Mouse (Mus musculus): ENCODE results near the gene Khk. TPM values are rescaled to one million over a fixed set of nuclear protein-coding genes. Genes with fewer than 3 reads are reported as not detected.

Gene Khk
- total RNA-seq, 2 experiments from 2014 or later, result 27.1 to 30.3 TPM

GRCm38 (mm10) chr5:30909863-30910262 is 11.4 kb upstream of the Khk start:
- intact Hi-C loops (cut with DNase I), result loop anchor here (5.0 kb wide), 1 partner anchor 198 kb away; the partner anchor contains the start of gene Dpysl5
- no peak for DNase-seq

DNA sequence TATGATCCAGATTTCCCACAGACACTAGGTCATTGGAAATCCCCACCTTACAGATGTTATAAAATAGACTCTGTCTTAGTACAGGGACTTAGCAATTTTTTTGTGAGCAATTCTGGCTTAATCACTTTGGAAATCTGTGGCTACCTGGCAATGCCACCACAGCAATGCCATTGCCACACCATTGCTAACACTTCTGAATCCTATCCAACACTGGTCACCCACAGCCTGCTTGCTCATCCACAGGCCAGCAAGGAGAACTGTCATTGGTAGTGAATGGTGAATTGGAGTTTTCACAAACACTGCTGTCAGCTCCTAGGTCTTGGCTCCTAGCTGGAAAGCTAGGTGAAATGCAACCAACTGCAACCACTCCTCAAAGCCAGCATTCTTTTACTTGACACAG is 10.8 kb upstream of the Khk start:
- intact Hi-C loops (cut with DNase I), result no loop called here
- no peak for DNase-seq

DNA sequence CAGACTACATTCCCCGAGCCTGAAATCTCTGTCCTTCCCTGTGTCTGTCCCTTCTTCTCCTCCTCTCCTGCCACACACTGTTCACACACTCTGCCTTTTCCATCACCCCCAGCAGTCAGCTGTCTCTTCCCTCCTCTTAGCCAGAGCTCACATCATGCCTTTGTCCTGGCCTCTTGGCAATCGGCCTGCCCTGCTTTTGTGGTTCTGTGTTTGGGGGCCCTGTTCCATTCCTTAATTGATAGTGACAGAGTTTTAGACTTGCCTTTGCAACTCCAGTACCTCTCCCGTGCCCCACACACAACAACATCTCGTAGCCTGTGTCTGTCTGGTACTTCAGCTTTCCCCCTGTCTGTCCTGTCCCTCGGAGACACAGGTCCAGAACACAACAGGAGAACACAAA is 9.1 kb upstream of the Khk start:
- intact Hi-C loops (cut with DNase I), result no loop called here
- no peak for DNase-seq

GRCm38 (mm10) chr5:30913060-30913841 is 8.0 kb upstream of the Khk start, which contains the start of gene Emilin1:
TSS of gene Emilin1 (plus strand) at chr5:30913402.
- intact Hi-C loops (cut with DNase I), result no loop called here
- peak; percentile 62 to 70 for DNase-seq

DNA sequence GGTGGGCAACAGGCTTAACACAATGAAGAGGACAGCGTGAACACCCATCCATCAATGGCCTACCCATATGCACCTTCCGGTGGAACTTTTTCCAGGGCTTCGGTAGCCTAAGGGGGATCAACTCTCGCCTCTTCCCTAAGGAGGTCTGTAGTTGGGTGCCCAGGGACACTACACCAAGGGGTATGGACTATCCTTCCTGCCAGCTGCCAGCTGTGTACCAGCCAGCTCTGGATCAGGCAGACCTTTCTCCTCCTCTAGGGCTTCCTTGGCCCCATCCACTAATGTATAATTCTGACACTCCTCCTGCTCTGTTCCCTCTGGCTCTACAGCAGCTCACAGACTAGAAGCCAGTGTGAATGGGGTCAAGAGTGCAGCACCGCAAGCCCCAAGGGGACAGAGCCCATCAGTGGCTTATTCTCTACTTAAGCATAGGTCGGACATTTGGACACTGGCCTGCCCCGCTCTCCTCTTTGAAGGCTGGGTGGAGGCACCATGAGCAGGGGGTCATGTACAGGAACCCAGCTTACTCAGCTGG is 7.1 kb upstream of the Khk start:
- DNase-seq, result no peak
- intact Hi-C loops (cut with DNase I), result loop anchor here (2.0 kb wide), 1 partner anchor 107 kb away; no protein-coding TSS in a partner anchor

DNA sequence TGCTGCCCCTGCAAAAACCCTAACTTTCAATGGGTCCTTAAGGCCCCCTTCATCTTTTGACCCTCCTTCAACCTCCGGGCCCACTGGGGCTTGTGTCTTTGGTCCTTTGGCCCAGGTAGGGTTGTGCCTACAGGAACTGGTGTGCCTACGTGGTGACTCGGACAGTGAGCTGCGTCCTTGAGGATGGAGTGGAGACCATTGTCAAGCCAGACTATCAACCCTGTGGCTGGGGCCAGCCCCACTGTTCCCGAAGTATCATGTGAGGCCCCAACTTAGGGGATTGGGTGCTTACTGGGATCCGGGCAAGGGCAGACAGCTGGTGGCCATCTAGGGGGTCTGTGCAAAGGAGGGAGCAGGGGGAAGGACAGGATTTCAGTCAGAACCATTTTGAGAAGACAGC is 6.4 kb upstream of the Khk start:
- no peak for DNase-seq
- intact Hi-C loops (cut with DNase I), result loop anchor here (2.0 kb wide), 1 partner anchor 108 kb away; no protein-coding TSS in a partner anchor

GRCm38 (mm10) chr5:30915456-30915855 is 5.8 kb upstream of the Khk start:
- intact Hi-C loops (cut with DNase I), result loop anchor here (2.0 kb wide), 1 partner anchor 109 kb away; no protein-coding TSS in a partner anchor
- DNase-seq, result no peak

GRCm38 (mm10) chr5:30915974-30916433 is 5.2 kb upstream of the Khk start:
- intact Hi-C loops (cut with DNase I), result loop anchor here (2.0 kb wide), 1 partner anchor 109 kb away; no protein-coding TSS in a partner anchor
- peak; percentile 75 to 86 for DNase-seq

GRCm38 (mm10) chr5:30916841-30917240 is 4.4 kb upstream of the Khk start:
- intact Hi-C loops (cut with DNase I), result no loop called here
- no peak for DNase-seq

GRCm38 (mm10) chr5:30917348-30917747 is 3.9 kb upstream of the Khk start:
- intact Hi-C loops (cut with DNase I), result no loop called here
- no peak for DNase-seq

DNA sequence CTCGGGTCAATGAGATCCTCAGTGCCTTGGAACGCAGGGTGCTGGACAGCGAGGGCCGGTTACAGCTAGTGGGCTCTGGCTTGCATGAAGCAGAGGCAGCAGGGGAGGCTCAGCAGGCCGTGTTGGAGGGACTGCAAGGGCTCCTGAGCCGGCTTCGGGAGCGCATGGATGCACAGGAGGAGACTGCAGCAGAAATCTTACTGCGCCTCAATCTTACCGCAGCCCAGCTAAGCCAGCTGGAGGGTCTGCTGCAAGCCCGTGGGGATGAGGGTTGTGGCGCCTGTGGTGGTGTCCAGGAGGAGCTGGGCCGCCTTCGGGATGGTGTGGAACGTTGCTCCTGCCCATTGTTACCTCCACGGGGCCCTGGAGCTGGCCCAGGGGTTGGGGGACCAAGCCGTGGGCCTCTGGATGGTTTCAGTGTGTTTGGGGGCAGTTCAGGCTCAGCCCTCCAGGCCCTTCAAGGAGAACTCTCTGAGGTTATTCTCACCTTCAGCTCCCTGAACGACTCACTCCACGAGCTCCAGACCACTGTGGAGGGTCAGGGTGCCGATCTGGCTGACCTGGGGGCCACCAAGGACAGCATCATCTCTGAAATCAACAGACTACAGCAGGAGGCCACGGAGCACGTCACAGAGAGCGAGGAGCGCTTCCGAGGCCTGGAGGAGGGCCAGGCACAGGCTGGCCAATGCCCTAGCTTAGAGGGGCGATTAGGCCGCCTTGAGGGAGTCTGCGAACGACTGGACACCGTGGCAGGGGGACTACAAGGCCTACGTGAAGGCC is 3.1 kb upstream of the Khk start:
- intact Hi-C loops (cut with DNase I), result no loop called here
- DNase-seq, result no peak

- no peak for DNase-seq
- intact Hi-C loops (cut with DNase I), result no loop called here
Measured at GRCm38 (mm10) chr5:30918691-30919090, 2.5 kb upstream of the Khk start.

DNA sequence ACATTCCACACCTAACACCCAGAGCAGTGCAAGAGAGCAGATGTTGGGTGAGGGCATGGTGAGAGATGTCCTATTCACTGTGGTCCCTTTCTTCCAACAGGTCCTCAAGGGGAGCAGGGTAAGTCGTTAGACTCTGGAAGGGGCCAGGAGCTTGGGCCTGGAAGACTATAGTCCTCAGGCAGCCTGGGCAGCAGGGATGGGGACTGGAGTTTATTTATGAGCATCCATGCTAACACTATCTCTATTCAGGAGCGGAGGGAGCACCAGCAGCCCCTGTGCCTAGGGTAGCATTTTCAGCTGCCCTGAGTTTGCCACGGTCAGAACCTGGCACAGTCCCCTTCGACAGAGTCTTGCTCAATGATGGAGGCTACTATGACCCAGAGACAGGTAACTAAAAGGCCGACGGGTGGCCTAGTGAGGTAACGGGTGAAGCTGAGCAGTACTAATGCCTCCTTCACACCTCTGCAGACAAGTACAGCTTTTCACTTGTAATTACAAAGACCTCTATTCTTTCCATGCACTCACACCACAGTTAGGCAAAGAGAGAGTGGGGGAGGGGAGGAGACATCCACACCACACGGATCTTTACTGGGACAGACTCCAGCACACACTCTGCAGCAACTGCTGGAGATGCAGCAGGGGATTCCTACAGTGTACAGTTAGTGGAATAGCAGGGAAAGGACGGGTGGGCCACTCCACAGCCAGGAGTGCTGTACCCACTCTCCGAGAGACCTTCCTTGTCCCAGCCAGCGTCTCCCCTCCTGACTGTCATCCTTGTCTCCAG is 1.2 kb upstream of the Khk start:
- DNase-seq, result no peak
- intact Hi-C loops (cut with DNase I), result no loop called here

- no peak for DNase-seq
- intact Hi-C loops (cut with DNase I), result no loop called here
Measured at GRCm38 (mm10) chr5:30920621-30921020, 610 bp upstream of the Khk start.

GRCm38 (mm10) chr5:30922581-30923041 is 1.4 kb downstream of the Khk start:
- no peak for DNase-seq
- intact Hi-C loops (cut with DNase I), result no loop called here

DNA sequence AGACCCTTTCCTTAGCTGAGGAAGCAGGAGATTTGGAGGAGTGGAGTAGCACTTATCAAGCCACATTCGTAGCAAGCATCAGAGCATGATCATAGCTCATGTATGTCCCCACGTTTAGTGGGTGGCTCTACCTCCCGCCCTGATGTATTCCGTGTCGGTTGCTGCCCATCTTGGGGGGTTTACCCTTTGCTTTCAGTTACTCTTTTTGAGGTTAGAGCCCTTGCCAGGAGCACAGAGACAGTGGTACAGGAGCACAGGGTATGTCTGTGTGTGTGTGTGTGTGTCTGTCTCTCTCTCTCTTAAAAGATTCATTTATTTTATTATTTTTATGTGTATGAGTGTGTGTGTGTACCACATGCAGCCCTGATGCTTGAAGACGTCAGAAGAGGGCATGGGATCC is 1.9 kb downstream of the Khk start:
- DNase-seq, result no peak
- intact Hi-C loops (cut with DNase I), result no loop called here

DNA sequence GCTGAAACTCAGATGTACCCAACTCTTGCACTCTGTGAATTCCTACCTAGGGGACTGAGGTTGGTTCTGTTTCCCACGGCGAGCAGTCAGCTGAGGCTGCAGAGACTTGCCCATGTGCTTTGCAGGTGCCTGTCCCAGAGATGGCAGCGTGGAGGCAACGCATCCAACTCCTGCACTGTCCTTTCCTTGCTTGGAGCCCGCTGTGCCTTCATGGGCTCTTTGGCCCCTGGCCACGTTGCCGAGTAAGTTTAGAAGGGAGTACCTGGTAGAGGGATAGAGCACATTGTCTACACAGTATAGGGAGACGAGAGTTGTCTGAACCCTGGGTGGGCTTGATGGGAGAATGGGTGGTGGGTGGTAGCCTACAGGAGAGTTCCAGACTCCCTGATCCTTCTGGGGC is 3.4 kb downstream of the Khk start:
- intact Hi-C loops (cut with DNase I), result no loop called here

GRCm38 (mm10) chr5:30925217-30925616 is 4.0 kb downstream of the Khk start:
- intact Hi-C loops (cut with DNase I), result no loop called here
- DNase-seq, result no peak

More for the DNA sequence above, 3.4 kb downstream of the Khk start:
- no peak for DNase-seq

- intact Hi-C loops (cut with DNase I), result no loop called here
- no peak for DNase-seq
Measured at GRCm38 (mm10) chr5:30926073-30926472, 4.8 kb downstream of the Khk start.

GRCm38 (mm10) chr5:30927945-30928529 is 6.8 kb downstream of the Khk start:
- no peak for DNase-seq
- intact Hi-C loops (cut with DNase I), result loop anchor here (2.0 kb wide), 1 partner anchor 71 kb away; no protein-coding TSS in a partner anchor

Data from gastrocnemius, postnatal 36 days (tissue).